Mouse (Mus musculus): ENCODE data around the gene 9130230L23Rik. TPM values are rescaled to one million over a fixed set of nuclear protein-coding genes. Genes with fewer than 3 reads are reported as not detected.

The 9130230L23Rik gene
- not detected in 2 replicates for polyA plus RNA-seq (2015; fragmentation: Nextera tagmentation; extraction: Ambion mirVana)

GRCm38 (mm10) chr5:66004134-66004925 lies at the start of gene 9130230L23Rik:
TSS of gene 9130230L23Rik (minus strand) at chr5:66004285.

GRCm38 (mm10) chr5:65934783-65935182 lies 69.3 kb downstream of the 9130230L23Rik start, which contains the start of gene Chrna9:
TSS of gene Chrna9 (plus strand) at chr5:65934921.

Small RNA genes lying within 50 kb of the gene (microRNA-seq; reads per million reads assigned to microRNA genes)
- not detected for gene Gm25952

Other genes with a start within 250 kb of the 9130230L23Rik start
- gene N4bp2, start 240.8 kb downstream of the 9130230L23Rik start, polyA plus RNA-seq (2015; fragmentation: Nextera tagmentation; extraction: Ambion mirVana): 11.3 and 11.4 TPM in 2 replicates
- 0.65 and 0.82 TPM in 2 replicates for gene Rhoh, start 143.1 kb downstream of the 9130230L23Rik start, polyA plus RNA-seq (2015; fragmentation: Nextera tagmentation; extraction: Ambion mirVana)
- gene Chrna9, start 69.4 kb downstream of the 9130230L23Rik start, polyA plus RNA-seq (2015; fragmentation: Nextera tagmentation; extraction: Ambion mirVana): 0.10 TPM in 1 of 2 replicates, not detected in the other
- gene Rbm47, start 168.8 kb upstream of the 9130230L23Rik start, polyA plus RNA-seq (2015; fragmentation: Nextera tagmentation; extraction: Ambion mirVana): 0.79 and 2.4 TPM in 2 replicates